Mouse (Mus musculus): Measurements from ENCODE around the gene Lhx1.

Gene Lhx1

GRCm38 (mm10) chr11:84525421-84526274 lies at the start of gene Lhx1:
Gene Lhx1 (minus strand): TSS chr11:84525535.
- peak; percentile 23 for DNase-seq (ENCODE audit: low read depth, low spot score)

- no peak for DNase-seq (ENCODE audit: low read depth, low spot score)
These were observed 49.5 kb upstream of the Lhx1 start for GRCm38 (mm10) chr11:84574834-84575233.

- no peak for DNase-seq (ENCODE audit: low read depth, low spot score)
These were observed 48.3 kb upstream of the Lhx1 start for GRCm38 (mm10) chr11:84573637-84574036.

- DNase-seq (ENCODE audit: low read depth, low spot score), result no peak
These were observed 45.5 kb upstream of the Lhx1 start for GRCm38 (mm10) chr11:84570812-84571211.

GRCm38 (mm10) chr11:84570392-84570791 lies 45.1 kb upstream of the Lhx1 start:
- DNase-seq (ENCODE audit: low read depth, low spot score), result no peak

- no peak for DNase-seq (ENCODE audit: low read depth, low spot score)
These were observed 43.9 kb upstream of the Lhx1 start for GRCm38 (mm10) chr11:84569052-84569751.

GRCm38 (mm10) chr11:84568482-84568881 lies 43.1 kb upstream of the Lhx1 start:
- DNase-seq (ENCODE audit: low read depth, low spot score), result no peak

GRCm38 (mm10) chr11:84566691-84567090 lies 41.4 kb upstream of the Lhx1 start:
- no peak for DNase-seq (ENCODE audit: low read depth, low spot score)

- no peak for DNase-seq (ENCODE audit: low read depth, low spot score)
These were observed 39.9 kb upstream of the Lhx1 start for GRCm38 (mm10) chr11:84565224-84565623.

GRCm38 (mm10) chr11:84563360-84563759 lies 38.0 kb upstream of the Lhx1 start:
- DNase-seq (ENCODE audit: low read depth, low spot score), result no peak

GRCm38 (mm10) chr11:84562758-84563347 lies 37.5 kb upstream of the Lhx1 start:
- no peak for DNase-seq (ENCODE audit: low read depth, low spot score)

GRCm38 (mm10) chr11:84561546-84561945 lies 36.2 kb upstream of the Lhx1 start:
- DNase-seq (ENCODE audit: low read depth, low spot score), result no peak

- DNase-seq (ENCODE audit: low read depth, low spot score), result no peak
These were observed 28.6 kb upstream of the Lhx1 start for GRCm38 (mm10) chr11:84553821-84554450.

GRCm38 (mm10) chr11:84551296-84551695 lies 26.0 kb upstream of the Lhx1 start:
- DNase-seq (ENCODE audit: low read depth, low spot score), result no peak

GRCm38 (mm10) chr11:84549258-84549791 lies 24.0 kb upstream of the Lhx1 start:
- DNase-seq (ENCODE audit: low read depth, low spot score), result no peak

- no peak for DNase-seq (ENCODE audit: low read depth, low spot score)
These were observed 23.0 kb upstream of the Lhx1 start for GRCm38 (mm10) chr11:84548293-84548692.

GRCm38 (mm10) chr11:84539981-84540380 lies 14.6 kb upstream of the Lhx1 start:
- DNase-seq (ENCODE audit: low read depth, low spot score), result no peak

GRCm38 (mm10) chr11:84529797-84530703 lies 4.7 kb upstream of the Lhx1 start:
- DNase-seq (ENCODE audit: low read depth, low spot score), result no peak

GRCm38 (mm10) chr11:84529143-84529755 lies 3.9 kb upstream of the Lhx1 start:
- no peak for DNase-seq (ENCODE audit: low read depth, low spot score)

Measured in CD4-positive helper T cell, adult 2 months (primary cell).